Mouse (Mus musculus) intestine, embryonic 14.5 days (tissue): ENCODE data around the gene Tnfaip8l1. TPM values are rescaled to one million over a fixed set of nuclear protein-coding genes. Genes with fewer than 3 reads are reported as not detected.
A peak's percentile ranks its signal among the peaks of the same experiment; 100 is the strongest.

Source experiments
- ATAC-seq: fragments of 200-750 bp; cut with Nextera tagmentation; replicated peaks from 2 replicates; pipeline ENCODE4 v1.8.0; 2017; ENCODE audit warnings: low read depth, moderate number of reproducible peaks, moderate TSS enrichment, moderate library complexity; ENCODE audit not compliant: low FRiP score, low TSS enrichment
- DNase-seq: peaks from one replicate; pipeline ENCODE4 v3.0.0-alpha.2; 2018; ENCODE audit warnings: low spot score
- H3K27ac ChIP-seq: fragments of 300-500 bp; sonication (generic); 2 replicates; pipeline ENCODE4 v1.5.1; 2014; ENCODE audit warnings: low read depth, mild to moderate bottlenecking, control low read depth
- H3K27me3 ChIP-seq: fragments of 300-500 bp; sonication (generic); replicated peaks from 2 replicates; pipeline ENCODE4 v1.6.1; 2014; ENCODE audit warnings: low read length, control low read depth; ENCODE audit not compliant: control insufficient read depth, insufficient read depth
- H3K36me3 ChIP-seq: fragments of 300-500 bp; sonication (generic); 2 replicates; pipeline ENCODE4 v1.6.1; 2014; ENCODE audit warnings: low read length, control low read depth; ENCODE audit not compliant: control insufficient read depth, insufficient read depth
- H3K4me1 ChIP-seq: fragments of 300-500 bp; sonication (generic); replicated peaks from 2 replicates; pipeline ENCODE4 v1.6.1; 2014; ENCODE audit warnings: low read length, control low read depth, mixed read lengths; ENCODE audit not compliant: control insufficient read depth, insufficient read depth
- H3K4me2 ChIP-seq: fragments of 300-500 bp; sonication (generic); 2 replicates; pipeline ENCODE4 v1.6.1; 2014; ENCODE audit warnings: low read length
- H3K4me3 ChIP-seq: fragments of 300-500 bp; sonication (generic); 2 replicates; pipeline ENCODE4 v1.5.1; 2014; ENCODE audit warnings: low read depth, low read length, control low read depth, mixed read lengths
- H3K9ac ChIP-seq: fragments of 300-500 bp; sonication (generic); 2 replicates; pipeline ENCODE4 v1.6.1; 2014; ENCODE audit warnings: mild to moderate bottlenecking, low read length
- H3K9me3 ChIP-seq: fragments of 300-500 bp; sonication (generic); 2 replicates; pipeline ENCODE4 v1.6.1; 2016; ENCODE audit warnings: low read length, control low read depth; ENCODE audit not compliant: control insufficient read depth
- WGBS: fragments of 180-500 bp; shearing (Covaris S2); extraction: QIAGEN DNeasy Blood & Tissue Kit; methylation state at CpG from one replicate; pipeline ENCODE4 v1.1.7; 2014; 5-methylcytosine and 5-hydroxymethylcytosine counted together
- polyA plus RNA-seq: library from polyadenylated mRNA; unstranded; fragments of >200 nt; fragmentation: Nextera tagmentation; extraction: Ambion mirVana; gene quantifications from 2 replicates; pipeline ENCODE4 v1.2.1, GENCODE M21; 2014

Gene Tnfaip8l1
- polyA plus RNA-seq, 1 experiment from 2014 or later: 11.3 TPM

GRCm38 (mm10) chr17:56133457-56134363 is 28.6 kb upstream of the Tnfaip8l1 start:
- Histone ChIP-seq H3K4me3 (peak overlapping the region; percentile 26), H3K4me2 (peak overlapping the region; percentile 67), H3K27ac (peak overlapping the region; percentile 57), H3K27me3 (peaks cover 6% of the 10 kb centered on the region), H3K36me3 (no peaks in the 10 kb centered on the region), H3K9me3 (no peaks in the 10 kb centered on the region), H3K4me1 (peaks cover 18% of the 10 kb centered on the region), H3K9ac (0 out of 2 replicates have a peak overlapping the region, but pooled peaks have one; percentile 11)
- ATAC-seq (peak; percentile 87), DNase-seq (peak; percentile 78)
- WGBS: 15% methylated on average over 21 of the region's 21 CpGs

GRCm38 (mm10) chr17:56134463-56134971 is 27.8 kb upstream of the Tnfaip8l1 start:
- H3K27me3 ChIP-seq: peaks cover 14% of the 10 kb centered on the region
- WGBS: 2% methylated on average over 27 of the region's 27 CpGs
- H3K27ac ChIP-seq: no peak overlapping the region
- peak; percentile 19 for ATAC-seq
- H3K9me3 ChIP-seq: no peaks in the 10 kb centered on the region
- peak overlapping the region; percentile 67 for H3K4me2 ChIP-seq
- no peaks in the 10 kb centered on the region for H3K36me3 ChIP-seq
- peaks cover 21% of the 10 kb centered on the region for H3K4me1 ChIP-seq
- H3K9ac ChIP-seq: 0 out of 2 replicates have a peak overlapping the region, but pooled peaks have one; percentile 11
- DNase-seq: peak; percentile 79
- H3K4me3 ChIP-seq: peak overlapping the region; percentile 26

GRCm38 (mm10) chr17:56136558-56136957 is 25.7 kb upstream of the Tnfaip8l1 start:
- Histone ChIP-seq H3K27me3 (peaks cover 35% of the 10 kb centered on the region), H3K9me3 (no peaks in the 10 kb centered on the region), H3K4me1 (peaks cover 24% of the 10 kb centered on the region), H3K4me3 (no peak overlapping the region), H3K27ac (no peak overlapping the region), H3K9ac (no peak overlapping the region), H3K36me3 (no peaks in the 10 kb centered on the region), H3K4me2 (no peak overlapping the region)
- 84% methylated on average over 7 of the region's 7 CpGs for WGBS
- DNase-seq (no peak), ATAC-seq (no peak)

- Histone ChIP-seq H3K27me3 (peaks cover 49% of the 10 kb centered on the region), H3K27ac (no peak overlapping the region), H3K9me3 (no peaks in the 10 kb centered on the region), H3K4me3 (no peak overlapping the region), H3K9ac (no peak overlapping the region), H3K36me3 (no peaks in the 10 kb centered on the region), H3K4me2 (peak overlapping the region; percentile 32), H3K4me1 (peaks cover 33% of the 10 kb centered on the region)
- DNase-seq (no peak), ATAC-seq (no peak)
- 16% methylated on average over 25 of the region's 25 CpGs for WGBS
Observed at GRCm38 (mm10) chr17:56137839-56138613, 24.3 kb upstream of the Tnfaip8l1 start.

GRCm38 (mm10) chr17:56139355-56139754 is 22.9 kb upstream of the Tnfaip8l1 start:
- Histone ChIP-seq H3K27me3 (peaks cover 55% of the 10 kb centered on the region), H3K27ac (no peak overlapping the region), H3K9ac (no peak overlapping the region), H3K4me1 (peaks cover 22% of the 10 kb centered on the region), H3K36me3 (no peaks in the 10 kb centered on the region), H3K4me3 (peak overlapping the region; percentile 53), H3K4me2 (peak overlapping the region; percentile 98), H3K9me3 (no peaks in the 10 kb centered on the region)
- ATAC-seq: peak; percentile 1; the same call in 1 of the 2 replicates
- WGBS: 11% methylated on average over 21 of the region's 21 CpGs
- DNase-seq: no peak

- DNase-seq (peak; percentile 78), ATAC-seq (peak; percentile 28; the same call in 1 of the 2 replicates)
- Histone ChIP-seq H3K4me1 (peaks cover 19% of the 10 kb centered on the region), H3K36me3 (no peaks in the 10 kb centered on the region), H3K27ac (no peak within 1 kb of the TSS), H3K4me3 (peak within 1 kb of the TSS; percentile 53), H3K27me3 (peaks cover 55% of the 10 kb centered on the region), H3K9ac (peak within 1 kb of the TSS; percentile 37), H3K4me2 (peak within 1 kb of the TSS; percentile 98), H3K9me3 (no peaks in the 10 kb centered on the region)
- 1% methylated on average over 71 of the region's 79 CpGs for WGBS
Observed at GRCm38 (mm10) chr17:56139858-56140595, 22.2 kb upstream of the Tnfaip8l1 start, which contains the start of gene Sema6b. Sema6b (minus strand) TSS chr17:56140343.

- ATAC-seq (peak; percentile 38), DNase-seq (no peak)
- peak overlapping the region; percentile 55 for H3K4me2 ChIP-seq
- no peak overlapping the region for H3K27ac ChIP-seq
- no peaks in the 10 kb centered on the region for H3K36me3 ChIP-seq
- H3K9me3 ChIP-seq: no peaks in the 10 kb centered on the region
- 0 out of 2 replicates have a peak overlapping the region, but pooled peaks have one; percentile 13 for H3K9ac ChIP-seq
- 2% methylated on average over 36 of the region's 47 CpGs for WGBS
- H3K27me3 ChIP-seq: peaks cover 63% of the 10 kb centered on the region
- H3K4me3 ChIP-seq: peak overlapping the region; percentile 34
- peaks cover 19% of the 10 kb centered on the region for H3K4me1 ChIP-seq
Observed at GRCm38 (mm10) chr17:56141702-56142605, 20.3 kb upstream of the Tnfaip8l1 start.
